Mouse (Mus musculus): Measurements from ENCODE around the gene Zfp934. TPM values are rescaled to one million over a fixed set of nuclear protein-coding genes. Genes with fewer than 3 reads are reported as not detected.
"Not testable (repeated sequence)": the region's sequence is repeated elsewhere in the genome, so short reads cannot be mapped to it uniquely, and the experiment has no call there.

Gene Zfp934
- total RNA-seq (2021), result 1 to 10 TPM; 6.6 to 8.7 TPM
- long read RNA-seq, partial matches to known transcripts, result 0 of 6 reads
- long read RNA-seq, other reads (novel, unspliced or antisense), result 5 of 6 reads

GRCm38 (mm10) chr13:62571099-62571498 is at the start of gene Zfp934:
Gene Zfp934, minus strand, starts transcription at chr13:62571199.
- not testable (repeated sequence) for DNase-seq (ENCODE audit: low spot score in 2 of 2)

- not testable (repeated sequence) for DNase-seq (ENCODE audit: low spot score in 2 of 2)
These were observed 46.5 kb upstream of the Zfp934 start for GRCm38 (mm10) chr13:62617449-62617848.

- peak; percentile 5 to 15 for DNase-seq (ENCODE audit: low spot score in 2 of 2)
These were observed 9.3 kb downstream of the Zfp934 start for GRCm38 (mm10) chr13:62561696-62562095.

- DNase-seq (ENCODE audit: low spot score in 2 of 2), result peak; percentile 65 to 70
These were observed 12.5 kb downstream of the Zfp934 start, which contains the start of gene Zfp935 for GRCm38 (mm10) chr13:62558189-62559110. Gene Zfp935, minus strand, starts transcription at chr13:62558511.

GRCm38 (mm10) chr13:62530129-62530528 is 40.9 kb downstream of the Zfp934 start:
- not testable (repeated sequence) for DNase-seq (ENCODE audit: low spot score in 2 of 2)

- DNase-seq (ENCODE audit: low spot score in 2 of 2), result not testable (repeated sequence)
These were observed 60.2 kb downstream of the Zfp934 start for GRCm38 (mm10) chr13:62510641-62511420.

- not testable (repeated sequence) for DNase-seq (ENCODE audit: low spot score in 2 of 2)
These were observed 98.3 kb downstream of the Zfp934 start for GRCm38 (mm10) chr13:62472661-62473060.

GRCm38 (mm10) chr13:62469947-62470346 is 101.1 kb downstream of the Zfp934 start:
- not testable (repeated sequence) for DNase-seq (ENCODE audit: low spot score in 2 of 2)

- peak; percentile 84 to 87 for DNase-seq (ENCODE audit: low spot score in 2 of 2)
These were observed 104.3 kb downstream of the Zfp934 start, which contains the start of gene Gm49359 for GRCm38 (mm10) chr13:62466424-62467334. Gene Gm49359, minus strand, starts transcription at chr13:62466832.

Small RNA genes within 50 kb of the gene (microRNA-seq; reads per million reads assigned to microRNA genes)
- 0 to 0.78 reads per million in 2 experiments for gene Gm22256

Other genes starting within 250 kb of the Zfp934 start
- gene Gm3604, start 188.0 kb downstream of the Zfp934 start, total RNA-seq (2021), result 1 to 10 TPM; 1.2 to 1.3 TPM
- gene Gm49359, start 104.4 kb downstream of the Zfp934 start, total RNA-seq (2021), result 10 to 100 TPM; 15.0 to 15.4 TPM
- gene Zfp935, start 12.7 kb downstream of the Zfp934 start, total RNA-seq (2021), result not detected
- gene 6720489N17Rik, start 53.0 kb upstream of the Zfp934 start, total RNA-seq (2021), result 1 to 10 TPM; 2.9 TPM
- 10 to 100 TPM; 12.2 to 14.8 TPM for gene Platr25, start 189.5 kb upstream of the Zfp934 start, total RNA-seq (2021)
- 1 to 10 TPM; 5.3 to 6.9 TPM for gene Gm5141, start 214.6 kb upstream of the Zfp934 start, total RNA-seq (2021)